Mouse (Mus musculus) heart, adult 2 months (tissue): ENCODE results near the gene Tenm3.

Experiments
- CTCF ChIP-seq: fragments of 200-600 bp; IDR thresholded peaks from 2 replicates; pipeline ENCODE4 v1.8.1; 2022; ENCODE audit warnings: antibody characterized with exemption, mild to moderate bottlenecking, moderate library complexity
- EP300 ChIP-seq: fragments of 200-500 bp; IDR thresholded peaks from 2 replicates; pipeline ENCODE4 v1.6.1; 2011; ENCODE audit warnings: low read depth, low read length, control low read depth; ENCODE audit not compliant: insufficient read depth
- POLR2A ChIP-seq: fragments of 200-500 bp; IDR thresholded peaks from 2 replicates; pipeline ENCODE4 v1.6.1; 2011; ENCODE audit warnings: mild to moderate bottlenecking, low read depth, low read length, control low read depth; ENCODE audit not compliant: insufficient read depth

GRCm38 (mm10) chr8:48765212-48765611 lies 78.5 kb downstream of the Tenm3 start:
- no peak for TF ChIP-seq CTCF
- no peak for TF ChIP-seq EP300
- TF ChIP-seq POLR2A = no peak
